Mouse (Mus musculus): ENCODE data around the gene Cidec. TPM values are rescaled to one million over a fixed set of nuclear protein-coding genes. Genes with fewer than 3 reads are reported as not detected.

Cidec gene
- total RNA-seq, 1 experiment from 2014 or later = 421 TPM

GRCm38 (mm10) chr6:113406683-113407082 lies 28.9 kb downstream of the Cidec start:
- no peak for DNase-seq

GRCm38 (mm10) chr6:113405483-113405882 lies 30.1 kb downstream of the Cidec start:
- no peak for DNase-seq

GRCm38 (mm10) chr6:113404649-113405448 lies 30.7 kb downstream of the Cidec start:
- DNase-seq = no peak

- no peak for DNase-seq
Observed at GRCm38 (mm10) chr6:113402094-113402493, 33.5 kb downstream of the Cidec start.

- no peak for DNase-seq
Observed at GRCm38 (mm10) chr6:113396270-113397030, 39.1 kb downstream of the Cidec start.

GRCm38 (mm10) chr6:113395501-113395900 lies 40.1 kb downstream of the Cidec start:
- no peak for DNase-seq

GRCm38 (mm10) chr6:113394811-113395210 lies 40.7 kb downstream of the Cidec start:
- no peak for DNase-seq

- no peak for DNase-seq
Observed at GRCm38 (mm10) chr6:113393951-113394350, 41.6 kb downstream of the Cidec start.

- peak; percentile 77 for DNase-seq
Observed at GRCm38 (mm10) chr6:113392387-113393071, 43.0 kb downstream of the Cidec start.

GRCm38 (mm10) chr6:113392015-113392386 lies 43.6 kb downstream of the Cidec start:
- DNase-seq = no peak

- no peak for DNase-seq
Observed at GRCm38 (mm10) chr6:113390715-113391114, 44.8 kb downstream of the Cidec start.

- no peak for DNase-seq
Observed at GRCm38 (mm10) chr6:113388960-113389359, 46.6 kb downstream of the Cidec start, which contains the start of gene Ttll3. TSS of gene Ttll3 (plus strand) at chr6:113389260.

GRCm38 (mm10) chr6:113386025-113386424 lies 49.5 kb downstream of the Cidec start:
- DNase-seq = no peak

GRCm38 (mm10) chr6:113385160-113385714 lies 50.3 kb downstream of the Cidec start:
- no peak for DNase-seq

- no peak for DNase-seq
Observed at GRCm38 (mm10) chr6:113384351-113384927, 51.1 kb downstream of the Cidec start.

- DNase-seq = no peak
Observed at GRCm38 (mm10) chr6:113380480-113380879, 55.1 kb downstream of the Cidec start.

GRCm38 (mm10) chr6:113379246-113379645 lies 56.3 kb downstream of the Cidec start:
- no peak for DNase-seq

- DNase-seq = peak; percentile 96
Observed at GRCm38 (mm10) chr6:113377496-113378385, 57.8 kb downstream of the Cidec start, which contains the start of the genes Tada3 and Arpc4. TSS of gene Tada3 (minus strand) at chr6:113377883. TSS of gene Arpc4 (plus strand) at chr6:113378115.

- no peak for DNase-seq
Observed at GRCm38 (mm10) chr6:113377172-113377495, 58.4 kb downstream of the Cidec start.

Measured in adrenal gland, postnatal 14 days (tissue).